Mouse (Mus musculus) embryonic facial prominence, embryonic 15.5 days (tissue): Measurements from ENCODE around the gene Pxdn. TPM values are rescaled to one million over a fixed set of nuclear protein-coding genes. Genes with fewer than 3 reads are reported as not detected.

Source experiments
- ATAC-seq: fragments of 200-750 bp; cut with Nextera tagmentation; 2 replicates; pipeline ENCODE4 v1.8.0; 2017; ENCODE audit warnings: low read depth, moderate TSS enrichment; ENCODE audit not compliant: insufficient number of reproducible peaks, low FRiP score, low TSS enrichment
- H3K27ac ChIP-seq: fragments of 300-500 bp; sonication (generic); replicated peaks from 2 replicates; pipeline ENCODE4 v1.5.1; 2015; ENCODE audit warnings: mild to moderate bottlenecking, inconsistent platforms
- H3K27me3 ChIP-seq: fragments of 300-500 bp; sonication (generic); 2 replicates; pipeline ENCODE4 v1.6.1; 2015; ENCODE audit warnings: inconsistent platforms
- H3K36me3 ChIP-seq: fragments of 300-500 bp; sonication (generic); 2 replicates; pipeline ENCODE4 v1.6.1; 2015; ENCODE audit warnings: mild to moderate bottlenecking, inconsistent platforms
- H3K4me1 ChIP-seq: fragments of 300-500 bp; sonication (generic); 2 replicates; pipeline ENCODE4 v1.6.1; 2015; ENCODE audit warnings: inconsistent platforms
- H3K4me2 ChIP-seq: fragments of 300-500 bp; sonication (generic); replicated peaks from 2 replicates; pipeline ENCODE4 v1.6.1; 2015; ENCODE audit warnings: mild to moderate bottlenecking, inconsistent platforms
- H3K4me3 ChIP-seq: fragments of 300-500 bp; sonication (generic); replicated peaks from 2 replicates; pipeline ENCODE4 v1.5.1; 2015; ENCODE audit warnings: mild to moderate bottlenecking, inconsistent platforms
- H3K9ac ChIP-seq: fragments of 300-500 bp; sonication (generic); 2 replicates; pipeline ENCODE4 v1.6.1; 2015; ENCODE audit warnings: inconsistent platforms
- H3K9me3 ChIP-seq: fragments of 300-500 bp; sonication (generic); replicated peaks from 2 replicates; pipeline ENCODE4 v1.6.1; 2016; ENCODE audit warnings: inconsistent platforms
- WGBS: fragments of 180-500 bp; shearing (Covaris S2); methylation state at CpG from one replicate; pipeline ENCODE4 v1.1.7; 2015; 5-methylcytosine and 5-hydroxymethylcytosine counted together
- polyA plus RNA-seq: library from polyadenylated mRNA; unstranded; fragments of >200 nt; fragmentation: Nextera tagmentation; extraction: Ambion mirVana; gene quantifications from 2 replicates; pipeline ENCODE4 v1.2.1, GENCODE M21; 2015

Gene Pxdn
- polyA plus RNA-seq, 1 experiment from 2014 or later, result 90.6 TPM

DNA sequence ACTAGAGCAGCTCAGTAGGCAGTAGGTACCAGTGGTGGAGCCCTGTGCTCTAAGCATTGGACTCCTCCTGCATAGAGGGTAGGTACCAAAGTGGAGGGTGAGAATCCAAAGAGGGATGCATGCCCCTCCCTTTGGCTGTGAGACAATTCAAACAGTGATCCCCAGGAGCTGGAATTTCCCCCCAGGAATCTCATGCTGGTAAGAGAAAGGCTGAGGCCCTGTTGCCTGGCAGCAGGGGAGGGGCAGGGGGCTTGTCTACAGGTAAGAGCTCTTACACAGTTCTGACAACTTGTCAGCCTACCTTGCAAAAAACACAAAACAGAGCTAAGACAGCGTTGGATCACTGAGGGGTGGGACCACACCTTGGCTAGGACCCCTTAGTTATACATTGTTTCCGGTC is 3.9 kb upstream of the Pxdn start:
- 66% methylated on average over 2 of the region's 2 CpGs for WGBS
- ATAC-seq, result no peak
- no peaks in the 10 kb centered on the region for H3K27me3 ChIP-seq

DNA sequence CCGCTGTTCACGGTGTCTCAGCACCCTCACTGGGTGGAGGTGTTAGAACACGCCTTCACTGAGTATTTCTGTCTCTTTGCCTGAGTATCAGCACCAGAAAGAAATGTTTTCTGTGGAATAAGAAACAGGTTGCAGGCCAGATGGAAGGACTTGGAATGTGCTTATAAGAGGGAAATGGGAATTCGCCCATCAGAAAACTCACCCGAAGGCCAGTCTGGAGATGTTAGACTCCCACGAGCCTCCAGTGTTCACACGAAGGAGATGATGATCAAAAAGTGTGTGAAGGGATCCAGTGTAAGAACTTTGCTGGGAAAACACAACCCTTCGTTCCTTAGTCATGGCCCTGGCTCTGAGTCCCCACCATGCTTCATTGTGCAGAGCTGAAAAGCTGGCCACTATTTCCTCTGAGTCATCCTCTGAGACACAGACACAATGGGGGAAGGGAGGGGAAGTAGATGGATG is 3.3 kb upstream of the Pxdn start:
- Histone ChIP-seq H3K36me3 (no peaks in the 10 kb centered on the region), H3K4me3 (no peak overlapping the region), H3K4me2 (no peak overlapping the region), H3K4me1 (peaks cover 7% of the 10 kb centered on the region), H3K9ac (no peak overlapping the region), H3K27me3 (no peaks in the 10 kb centered on the region), H3K9me3 (no peaks in the 10 kb centered on the region), H3K27ac (no peak overlapping the region)
- 59% methylated on average over 8 of the region's 8 CpGs for WGBS
- ATAC-seq, result no peak

More for the DNA sequence above, 3.9 kb upstream of the Pxdn start:
- Histone ChIP-seq H3K9me3 (no peaks in the 10 kb centered on the region), H3K4me1 (peaks cover 6% of the 10 kb centered on the region; the same call in 1 of the 2 replicates), H3K36me3 (no peaks in the 10 kb centered on the region), H3K4me3 (no peak overlapping the region), H3K9ac (no peak overlapping the region), H3K27ac (no peak overlapping the region), H3K4me2 (no peak overlapping the region)

DNA sequence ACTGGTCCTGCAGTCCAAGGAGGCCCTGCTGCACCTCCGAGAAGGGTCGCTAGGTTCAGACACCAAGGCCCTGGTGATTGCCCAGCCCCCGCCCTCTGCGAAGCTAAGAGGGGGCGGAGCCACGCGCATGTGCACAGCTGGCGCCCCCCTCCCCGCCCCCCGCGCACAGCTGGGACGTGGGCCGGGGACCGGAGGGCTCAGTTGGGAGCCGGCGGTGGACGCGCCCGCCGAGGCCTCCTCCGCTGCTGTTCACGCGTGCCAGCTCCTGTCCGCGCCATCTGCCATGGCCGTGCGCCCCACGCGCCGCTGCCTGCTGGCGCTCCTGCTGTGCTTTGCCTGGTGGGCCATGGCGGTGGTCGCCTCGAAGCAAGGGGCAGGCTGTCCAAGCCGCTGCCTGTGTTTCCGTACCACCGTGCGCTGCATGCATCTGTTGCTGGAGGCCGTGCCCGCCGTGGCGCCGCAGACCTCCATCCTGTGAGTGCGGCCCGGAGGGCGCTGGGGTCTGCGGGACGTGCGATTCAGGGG is 505 bp downstream of the Pxdn start:
- 0% methylated on average over 40 of the region's 49 CpGs for WGBS
- Histone ChIP-seq H3K27ac (peak overlapping the region; percentile 91), H3K9ac (peak overlapping the region; percentile 84), H3K9me3 (no peaks in the 10 kb centered on the region), H3K27me3 (no peaks in the 10 kb centered on the region), H3K36me3 (no peaks in the 10 kb centered on the region), H3K4me3 (peak overlapping the region; percentile 88), H3K4me2 (peak overlapping the region; percentile 67), H3K4me1 (peaks cover 29% of the 10 kb centered on the region)
- ATAC-seq, result peak; percentile 89

DNA sequence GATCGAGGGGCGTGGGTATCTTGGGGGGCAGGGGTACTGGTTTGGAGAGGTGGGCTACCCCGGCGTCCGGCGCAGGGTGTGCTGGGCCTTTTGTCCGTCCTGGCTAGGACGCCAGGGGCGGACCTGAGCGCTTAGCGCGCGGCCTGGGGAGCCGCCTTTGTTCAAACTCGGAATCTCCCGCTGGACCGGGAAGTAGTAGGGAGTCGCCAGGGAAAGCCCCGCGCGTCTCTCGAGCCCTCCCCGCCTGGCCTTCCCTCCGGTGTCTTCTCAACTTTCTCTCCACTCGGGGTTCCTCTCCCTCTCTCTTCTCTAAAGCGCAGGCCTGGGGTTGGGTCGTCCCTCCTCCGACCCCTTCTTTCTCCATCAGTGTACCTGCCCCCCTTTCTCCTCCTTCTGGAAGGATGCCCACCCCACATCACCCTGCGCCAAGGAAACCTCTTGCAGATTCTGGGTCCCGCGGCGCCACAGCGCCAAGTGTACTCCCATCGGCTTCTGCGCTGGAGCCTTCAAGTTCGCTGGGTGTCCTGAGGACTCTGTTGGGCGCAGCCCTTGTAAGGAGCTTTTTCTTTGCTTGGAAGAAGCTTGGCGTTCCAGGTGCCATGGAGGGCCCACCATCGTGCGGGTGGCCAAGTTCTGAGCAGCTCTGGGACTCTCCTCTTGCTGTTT is 1.1 kb downstream of the Pxdn start:
- peak overlapping the region; percentile 67 for H3K4me2 ChIP-seq
- peak; percentile 61 for ATAC-seq
- peaks cover 29% of the 10 kb centered on the region for H3K4me1 ChIP-seq
- no peaks in the 10 kb centered on the region for H3K36me3 ChIP-seq
- no peaks in the 10 kb centered on the region for H3K9me3 ChIP-seq
- peak overlapping the region; percentile 88 for H3K4me3 ChIP-seq
- H3K27ac ChIP-seq, result peak overlapping the region; percentile 91
- peak overlapping the region; percentile 84 for H3K9ac ChIP-seq
- under 1% methylated on average over 40 of the region's 40 CpGs for WGBS
- no peaks in the 10 kb centered on the region for H3K27me3 ChIP-seq

DNA sequence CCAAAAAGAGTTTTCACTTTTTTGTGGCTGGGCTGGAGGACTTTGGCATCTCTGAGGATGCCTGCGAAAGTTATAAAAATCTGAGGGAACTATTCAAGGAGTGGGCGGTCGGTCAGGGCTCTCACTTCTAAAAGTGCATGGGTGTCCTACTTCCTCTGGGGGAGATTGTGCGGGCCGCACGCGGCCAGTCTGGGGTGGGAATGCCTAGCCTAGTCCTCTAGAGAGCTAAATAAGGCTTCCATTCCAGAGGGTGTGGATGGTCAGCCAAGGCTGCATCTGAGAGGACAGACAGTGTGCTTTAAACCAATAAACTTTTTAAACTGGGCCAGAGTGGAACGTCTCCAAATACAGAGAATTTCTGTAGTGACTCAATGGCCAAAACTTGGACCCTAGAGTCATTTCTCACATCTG is 1.9 kb downstream of the Pxdn start:
- Histone ChIP-seq H3K36me3 (no peaks in the 10 kb centered on the region), H3K4me1 (peaks cover 29% of the 10 kb centered on the region), H3K27ac (peak overlapping the region; percentile 91), H3K9me3 (no peaks in the 10 kb centered on the region), H3K27me3 (no peaks in the 10 kb centered on the region), H3K9ac (peak overlapping the region; percentile 84; the same call in 1 of the 2 replicates), H3K4me3 (peak overlapping the region; percentile 88), H3K4me2 (peak overlapping the region; percentile 67)
- no peak for ATAC-seq
- WGBS, result 6% methylated on average over 8 of the region's 8 CpGs

DNA sequence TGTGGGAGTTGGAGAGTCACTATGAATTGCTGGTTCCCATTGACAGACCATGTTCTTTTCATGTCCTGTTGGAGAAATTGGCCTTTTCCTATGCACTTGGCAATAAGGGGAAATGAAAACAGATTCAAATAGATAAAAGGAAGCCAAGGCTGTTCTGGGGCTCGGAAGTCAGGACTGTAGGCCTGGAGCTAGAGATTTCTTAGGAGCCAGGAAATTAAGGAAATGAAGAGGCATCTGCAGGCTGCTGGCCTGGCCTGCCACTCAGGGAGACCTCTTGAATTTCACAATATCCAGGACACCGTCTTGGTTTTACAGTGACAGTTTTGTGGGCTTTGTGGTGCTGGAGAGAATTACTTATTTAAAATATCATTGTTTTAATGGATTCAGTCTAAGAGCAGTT is 5.0 kb downstream of the Pxdn start:
- H3K27ac ChIP-seq, result no peak overlapping the region
- H3K4me1 ChIP-seq, result peaks cover 32% of the 10 kb centered on the region
- no peak for ATAC-seq
- no peaks in the 10 kb centered on the region for H3K27me3 ChIP-seq
- no peak overlapping the region for H3K4me3 ChIP-seq
- no peak overlapping the region for H3K9ac ChIP-seq
- H3K9me3 ChIP-seq, result no peaks in the 10 kb centered on the region
- 72% methylated on average over 2 of the region's 2 CpGs for WGBS
- H3K4me2 ChIP-seq, result no peak overlapping the region
- no peaks in the 10 kb centered on the region for H3K36me3 ChIP-seq

DNA sequence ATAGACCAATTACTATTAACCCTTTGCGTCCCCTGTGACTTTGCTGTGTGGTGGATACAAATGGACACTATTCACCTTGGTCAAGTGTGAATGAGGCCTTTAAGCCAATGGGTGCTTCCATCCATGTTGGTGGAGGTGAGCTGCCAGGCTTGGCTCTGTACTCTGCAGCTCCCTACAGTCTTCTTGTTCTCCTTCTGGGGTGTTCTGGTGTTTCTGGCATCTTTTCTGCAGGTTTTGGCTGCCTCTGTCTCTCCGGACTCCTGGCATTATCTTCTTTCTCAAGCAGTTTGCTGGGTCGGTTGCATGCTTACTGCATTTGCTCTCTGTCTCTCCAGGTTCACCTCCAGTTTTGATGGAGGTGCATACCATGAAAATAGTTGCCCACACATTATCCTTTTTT is 7.2 kb downstream of the Pxdn start:
- Histone ChIP-seq H3K4me2 (no peak overlapping the region), H3K27me3 (no peaks in the 10 kb centered on the region), H3K4me3 (no peak overlapping the region), H3K27ac (no peak overlapping the region), H3K4me1 (peaks cover 25% of the 10 kb centered on the region), H3K9ac (no peak overlapping the region), H3K9me3 (no peaks in the 10 kb centered on the region), H3K36me3 (no peaks in the 10 kb centered on the region)
- 77% methylated on average over 3 of the region's 3 CpGs for WGBS
- no peak for ATAC-seq

DNA sequence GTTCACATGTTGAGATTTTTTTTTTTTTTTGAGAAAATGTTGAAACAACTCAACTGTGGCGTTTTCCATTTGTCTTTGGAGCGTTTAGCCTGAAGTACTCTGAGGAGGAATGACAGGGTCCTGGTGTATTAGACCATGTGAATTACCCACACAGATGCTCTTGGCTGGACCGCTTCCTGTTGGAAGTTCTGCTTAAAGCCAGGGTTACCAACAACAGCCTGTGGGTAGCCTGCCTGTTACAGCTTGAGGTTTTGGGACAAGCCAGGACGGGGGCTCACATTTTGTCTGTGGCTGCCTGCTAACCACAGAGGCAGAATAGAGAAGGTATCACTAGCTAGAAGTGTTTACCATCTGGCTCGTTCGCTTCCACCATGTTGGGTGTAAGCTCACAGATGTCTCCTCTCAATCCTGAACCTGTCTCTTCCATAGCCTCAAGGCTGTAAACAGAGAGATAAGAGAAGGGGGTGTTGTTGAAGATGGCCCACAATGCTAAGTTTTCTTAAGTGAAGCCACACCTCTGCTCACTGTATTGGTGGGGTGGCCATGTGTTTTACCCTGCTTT is 7.9 kb downstream of the Pxdn start:
- H3K9me3 ChIP-seq, result no peaks in the 10 kb centered on the region
- H3K4me2 ChIP-seq, result no peak overlapping the region
- H3K27ac ChIP-seq, result no peak overlapping the region
- H3K36me3 ChIP-seq, result no peaks in the 10 kb centered on the region
- H3K4me3 ChIP-seq, result no peak overlapping the region
- H3K9ac ChIP-seq, result no peak overlapping the region
- ATAC-seq, result no peak; the same call in 1 of the 2 replicates
- 45% methylated on average over 6 of the region's 6 CpGs for WGBS
- H3K27me3 ChIP-seq, result no peaks in the 10 kb centered on the region
- peaks cover 23% of the 10 kb centered on the region for H3K4me1 ChIP-seq

DNA sequence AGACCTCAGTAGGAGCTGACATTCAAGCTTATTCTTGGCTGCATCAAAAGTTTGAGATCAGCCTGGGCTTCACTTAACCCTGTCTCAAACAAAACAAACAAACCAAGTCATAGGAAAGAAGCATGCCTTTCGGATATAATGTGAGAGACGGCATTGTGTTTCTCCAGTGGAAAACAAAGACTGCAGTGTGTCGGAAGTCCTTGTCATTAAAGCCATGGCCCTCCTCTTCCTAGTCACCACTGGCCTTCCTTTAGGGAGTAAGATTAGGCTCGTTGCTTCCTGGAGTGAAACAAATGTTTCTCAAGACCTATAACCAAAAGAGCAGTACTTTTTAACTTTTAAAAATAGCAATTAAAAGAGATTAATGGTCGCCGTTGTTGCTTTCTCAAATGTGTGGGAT is 13.6 kb downstream of the Pxdn start:
- H3K9ac ChIP-seq, result no peak overlapping the region
- no peaks in the 10 kb centered on the region for H3K9me3 ChIP-seq
- peaks cover 48% of the 10 kb centered on the region for H3K4me1 ChIP-seq
- H3K4me3 ChIP-seq, result no peak overlapping the region
- H3K4me2 ChIP-seq, result no peak overlapping the region
- ATAC-seq, result no peak
- H3K36me3 ChIP-seq, result no peaks in the 10 kb centered on the region
- H3K27me3 ChIP-seq, result no peaks in the 10 kb centered on the region
- H3K27ac ChIP-seq, result peak overlapping the region; percentile 70
- 50% methylated on average over 6 of the region's 6 CpGs for WGBS

DNA sequence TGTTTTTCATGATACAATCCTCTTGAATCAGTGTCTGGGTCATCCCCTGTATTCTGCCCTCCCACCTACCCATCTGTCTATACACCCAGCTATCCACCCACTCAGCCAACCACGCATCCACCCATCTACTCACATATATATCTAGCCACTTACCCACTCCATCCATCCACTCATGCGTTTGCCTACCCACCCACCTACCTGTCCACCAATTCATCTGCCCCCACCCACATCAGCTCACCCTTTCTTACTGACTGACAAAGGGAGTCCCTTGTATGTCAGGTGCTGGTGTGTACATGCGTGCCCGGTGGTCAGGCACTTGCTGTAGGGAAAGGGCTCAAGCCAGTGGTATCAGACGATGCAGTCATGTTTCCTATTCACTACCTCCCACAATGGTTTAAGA is 14.1 kb downstream of the Pxdn start:
- H3K4me1 ChIP-seq, result peaks cover 49% of the 10 kb centered on the region

DNA sequence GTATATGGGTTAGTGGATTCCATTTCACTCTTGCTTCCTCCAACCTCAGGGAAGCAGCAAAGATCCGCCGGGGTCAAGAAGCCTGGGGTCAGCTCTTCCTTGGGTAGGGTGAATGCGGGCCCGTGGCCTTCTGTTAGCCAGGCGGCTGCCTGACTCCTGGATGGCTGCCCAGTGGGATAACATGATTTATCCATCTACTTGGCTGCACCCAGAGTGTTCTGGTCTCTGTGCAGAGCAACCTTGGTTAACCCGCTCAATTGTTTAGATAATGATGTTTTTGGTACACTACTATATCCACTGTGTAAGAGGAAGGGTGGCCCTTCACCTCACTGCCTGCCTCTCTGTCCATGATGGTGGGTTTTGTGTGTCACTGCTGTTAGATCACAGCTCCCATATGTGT is 14.7 kb downstream of the Pxdn start:
- ATAC-seq, result no peak
- Histone ChIP-seq H3K4me3 (no peak overlapping the region), H3K36me3 (no peaks in the 10 kb centered on the region), H3K9me3 (no peaks in the 10 kb centered on the region), H3K9ac (no peak overlapping the region), H3K4me1 (peaks cover 54% of the 10 kb centered on the region), H3K27me3 (no peaks in the 10 kb centered on the region), H3K4me2 (no peak overlapping the region), H3K27ac (no peak overlapping the region)
- WGBS, result 71% methylated on average over 6 of the region's 6 CpGs

More for the DNA sequence above, 14.1 kb downstream of the Pxdn start:
- no peak for ATAC-seq
- Histone ChIP-seq H3K27ac (no peak overlapping the region), H3K4me2 (no peak overlapping the region), H3K9ac (no peak overlapping the region), H3K27me3 (no peaks in the 10 kb centered on the region), H3K4me3 (no peak overlapping the region), H3K36me3 (no peaks in the 10 kb centered on the region), H3K9me3 (no peaks in the 10 kb centered on the region)
- 87% methylated on average over 5 of the region's 5 CpGs for WGBS
